Mouse (Mus musculus) lung, adult 2 months (tissue): ENCODE measurements around the gene Hs2st1.

Experiments used
- CTCF ChIP-seq: fragments of 200-500 bp; IDR thresholded peaks from 2 replicates; pipeline ENCODE4 v1.5.1; 2011; ENCODE audit warnings: mild to moderate bottlenecking, low read length, control low read depth; ENCODE audit not compliant: insufficient read depth
- POLR2A ChIP-seq: fragments of 200-500 bp; IDR thresholded peaks from 2 replicates; pipeline ENCODE4 v1.6.1; 2011; ENCODE audit warnings: low read depth, mild to moderate bottlenecking, control low read depth, low read length, borderline replicate concordance; ENCODE audit errors: extremely low read depth

GRCm38 (mm10) chr3:144612382-144612781, 42.4 kb upstream of the Hs2st1 start:
- TF ChIP-seq CTCF (no peak), POLR2A (no peak)
